Mouse (Mus musculus): ENCODE data around the gene Srek1ip1. TPM values are rescaled to one million over a fixed set of nuclear protein-coding genes. Genes with fewer than 3 reads are reported as not detected.

The Srek1ip1 gene
- 23.7 and 26.5 TPM in 2 replicates for polyA plus RNA-seq (2015; fragmentation: Nextera tagmentation; extraction: Ambion mirVana)

DNA sequence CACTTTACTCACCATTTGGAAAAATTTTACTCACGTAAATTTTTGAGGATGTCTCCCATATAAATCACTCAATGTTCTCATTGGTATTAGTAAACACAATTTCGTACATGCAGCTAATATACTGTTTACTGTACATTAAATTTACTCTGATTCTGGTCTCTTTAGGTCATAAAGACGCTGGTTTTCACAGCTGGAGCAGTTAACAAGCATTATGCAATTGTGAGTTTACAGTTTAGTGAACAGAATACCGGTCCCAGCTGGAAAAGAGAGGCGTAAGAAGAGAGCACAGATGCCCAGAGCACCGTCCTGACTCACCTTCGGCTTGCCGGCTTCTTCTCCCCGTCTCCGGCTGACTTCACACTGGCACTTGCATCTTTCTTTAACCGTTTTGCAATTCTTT lies at the start of gene Srek1ip1:
TSS of gene Srek1ip1 (plus strand) at position 301 of the 400 bp plus-strand sequence.
- no peak within 1 kb of the TSS for H3K27ac ChIP-seq (ENCODE audit: low read length)
- no peaks in the 10 kb centered on the region for H3K9me3 ChIP-seq (ENCODE audit: low read length)
- H3K4me2 ChIP-seq (replicated peaks; ENCODE audit: low read depth, low read length): no peak within 1 kb of the TSS

DNA sequence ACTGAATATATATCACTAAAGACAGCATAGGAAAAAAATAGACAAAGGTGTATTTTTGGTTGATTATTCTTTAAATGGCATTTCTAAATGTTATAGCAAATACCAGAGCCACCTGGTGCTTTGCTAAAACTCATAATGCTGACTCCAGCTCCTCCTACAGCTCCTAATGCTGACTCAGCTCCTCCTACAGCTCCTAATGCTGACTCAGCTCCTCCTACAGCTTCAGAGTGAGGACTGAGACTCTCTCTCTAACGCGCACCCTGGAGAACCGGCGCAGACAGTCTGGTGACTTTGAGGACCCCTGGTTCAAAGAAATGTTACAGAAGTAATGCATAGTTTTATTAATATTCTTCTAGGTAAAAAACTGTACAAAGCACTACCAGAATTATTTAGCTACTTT lies 49.4 kb upstream of the Srek1ip1 start:
- Histone ChIP-seq H3K36me3 (ENCODE audit: insufficient read depth, low read length) (no peaks in the 10 kb centered on the region), H3K9ac (replicated peaks; ENCODE audit: low read length) (no peak overlapping the region), H3K4me2 (replicated peaks; ENCODE audit: low read depth, low read length) (no peak overlapping the region), H3K4me1 (ENCODE audit: insufficient read depth, low read length) (no peaks in the 10 kb centered on the region), H3K27ac (ENCODE audit: low read length) (no peak overlapping the region), H3K9me3 (ENCODE audit: low read length) (no peaks in the 10 kb centered on the region), H3K4me3 (ENCODE audit: low read length) (no peak overlapping the region), H3K27me3 (ENCODE audit: insufficient read depth, low read length) (no peaks in the 10 kb centered on the region)
- ATAC-seq (ENCODE audit: low FRiP score, low TSS enrichment): no peak; the same call in 1 of the 2 replicates
- 92% methylated on average over 4 of the region's 4 CpGs for WGBS

More for the DNA sequence above, at the start of gene Srek1ip1:
- Histone ChIP-seq H3K4me3 (ENCODE audit: low read length) (no peak within 1 kb of the TSS), H3K27me3 (ENCODE audit: insufficient read depth, low read length) (no peaks in the 10 kb centered on the region), H3K36me3 (ENCODE audit: insufficient read depth, low read length) (0 out of 2 replicates have a peak, but pooled peaks cover 4% of the 10 kb centered on the region), H3K9ac (replicated peaks; ENCODE audit: low read length) (no peak within 1 kb of the TSS), H3K4me1 (ENCODE audit: insufficient read depth, low read length) (no peaks in the 10 kb centered on the region)
- WGBS: 89% methylated on average over 11 of the region's 11 CpGs
- no peak for ATAC-seq (ENCODE audit: low FRiP score, low TSS enrichment)

DNA sequence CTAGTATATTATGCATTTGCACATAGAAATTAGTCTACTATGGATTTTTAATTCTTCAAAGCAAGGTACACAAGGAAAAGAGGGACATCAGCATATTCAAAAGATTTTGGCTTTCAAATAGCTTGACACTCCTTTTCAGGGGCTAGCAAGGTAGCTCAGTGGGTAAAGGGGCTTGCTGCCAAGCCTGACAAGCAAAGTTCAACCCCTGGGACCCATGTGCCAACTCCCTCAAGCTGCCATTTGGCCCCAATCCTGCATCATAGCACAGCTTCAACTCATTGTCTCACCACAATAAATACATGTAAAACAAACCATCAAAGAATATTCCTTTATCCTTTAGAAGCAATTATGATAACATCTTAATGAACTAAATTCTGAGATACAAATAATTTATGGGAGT lies 45.3 kb upstream of the Srek1ip1 start:
- Histone ChIP-seq H3K27ac (ENCODE audit: low read length) (no peak overlapping the region), H3K4me3 (ENCODE audit: low read length) (no peak overlapping the region), H3K4me2 (replicated peaks; ENCODE audit: low read depth, low read length) (no peak overlapping the region), H3K4me1 (ENCODE audit: insufficient read depth, low read length) (no peaks in the 10 kb centered on the region), H3K27me3 (ENCODE audit: insufficient read depth, low read length) (no peaks in the 10 kb centered on the region), H3K36me3 (ENCODE audit: insufficient read depth, low read length) (no peaks in the 10 kb centered on the region), H3K9ac (replicated peaks; ENCODE audit: low read length) (no peak overlapping the region), H3K9me3 (ENCODE audit: low read length) (no peaks in the 10 kb centered on the region)
- no peak for ATAC-seq (ENCODE audit: low FRiP score, low TSS enrichment)

DNA sequence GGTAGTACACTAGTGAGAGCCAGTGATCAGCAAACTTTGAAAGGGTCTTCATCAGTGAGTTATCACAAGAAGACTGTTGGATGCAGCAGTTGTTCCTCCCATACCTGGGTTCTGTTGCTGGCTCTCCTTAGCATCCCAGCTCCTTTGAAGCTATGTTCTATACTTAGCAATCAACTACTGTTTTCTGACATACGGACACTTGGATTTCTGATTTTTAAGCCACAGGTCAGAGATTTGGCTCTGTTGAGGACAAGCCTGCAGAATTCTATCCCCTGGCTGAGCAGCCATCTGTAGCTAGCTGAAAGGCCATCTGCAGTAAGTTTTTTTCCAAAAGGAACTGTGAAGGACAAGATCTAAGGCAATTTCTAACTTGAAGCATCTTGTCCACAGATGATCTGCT lies 32.9 kb upstream of the Srek1ip1 start:
- Histone ChIP-seq H3K9me3 (ENCODE audit: low read length) (no peaks in the 10 kb centered on the region), H3K27me3 (ENCODE audit: insufficient read depth, low read length) (no peaks in the 10 kb centered on the region), H3K4me2 (replicated peaks; ENCODE audit: low read depth, low read length) (no peak overlapping the region), H3K9ac (replicated peaks; ENCODE audit: low read length) (no peak overlapping the region), H3K36me3 (ENCODE audit: insufficient read depth, low read length) (no peaks in the 10 kb centered on the region), H3K4me1 (ENCODE audit: insufficient read depth, low read length) (no peaks in the 10 kb centered on the region), H3K4me3 (ENCODE audit: low read length) (no peak overlapping the region), H3K27ac (ENCODE audit: low read length) (no peak overlapping the region)
- WGBS: 94% methylated on average over 1 of the region's 1 CpGs
- ATAC-seq (ENCODE audit: low FRiP score, low TSS enrichment): no peak

DNA sequence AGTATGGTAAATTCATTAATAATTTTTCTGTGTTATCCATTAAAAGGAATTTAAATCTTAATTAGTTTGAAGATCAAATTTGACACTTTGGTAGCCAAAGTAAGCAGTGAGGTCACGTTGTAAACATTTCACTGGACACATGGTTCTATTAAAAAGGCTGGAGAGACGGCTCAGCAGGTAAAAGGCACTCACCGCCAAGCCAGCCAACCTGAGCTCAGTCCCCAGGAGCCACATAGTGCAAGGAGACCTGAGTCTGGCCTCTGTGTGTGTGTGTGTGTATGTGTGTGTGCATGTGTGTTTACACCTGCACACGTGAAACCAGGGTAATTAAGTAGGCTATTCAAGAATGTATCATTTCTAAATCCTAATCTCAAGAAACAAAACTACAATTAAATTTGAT lies 29.9 kb upstream of the Srek1ip1 start:
- Histone ChIP-seq H3K36me3 (ENCODE audit: insufficient read depth, low read length) (no peaks in the 10 kb centered on the region), H3K4me1 (ENCODE audit: insufficient read depth, low read length) (no peaks in the 10 kb centered on the region), H3K9me3 (ENCODE audit: low read length) (no peaks in the 10 kb centered on the region), H3K4me3 (ENCODE audit: low read length) (no peak overlapping the region), H3K27ac (ENCODE audit: low read length) (no peak overlapping the region), H3K4me2 (replicated peaks; ENCODE audit: low read depth, low read length) (no peak overlapping the region), H3K27me3 (ENCODE audit: insufficient read depth, low read length) (no peaks in the 10 kb centered on the region), H3K9ac (replicated peaks; ENCODE audit: low read length) (no peak overlapping the region)
- 90% methylated on average over 4 of the region's 4 CpGs for WGBS
- ATAC-seq (ENCODE audit: low FRiP score, low TSS enrichment): no peak

DNA sequence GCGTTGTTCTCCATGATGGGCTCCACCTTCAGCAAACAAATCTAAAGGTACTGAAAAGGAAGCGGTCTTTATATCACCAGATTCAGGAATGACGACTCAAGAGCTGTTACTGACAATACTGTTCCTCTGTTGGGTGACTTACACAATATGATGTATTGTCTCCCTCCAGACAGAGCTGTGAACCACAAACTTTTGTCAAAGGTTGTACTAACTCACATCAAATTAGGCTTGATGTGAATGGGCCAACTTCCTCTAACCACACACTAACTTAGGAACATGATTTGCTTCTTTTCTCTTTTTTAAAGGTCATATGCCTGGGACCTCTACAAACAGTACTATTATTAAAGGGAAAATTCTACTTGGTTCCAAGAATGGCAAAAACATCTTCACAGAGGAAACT lies 29.1 kb upstream of the Srek1ip1 start:
- Histone ChIP-seq H3K27ac (ENCODE audit: low read length) (no peak overlapping the region), H3K9me3 (ENCODE audit: low read length) (no peaks in the 10 kb centered on the region), H3K27me3 (ENCODE audit: insufficient read depth, low read length) (no peaks in the 10 kb centered on the region), H3K4me2 (replicated peaks; ENCODE audit: low read depth, low read length) (no peak overlapping the region), H3K9ac (replicated peaks; ENCODE audit: low read length) (no peak overlapping the region), H3K4me1 (ENCODE audit: insufficient read depth, low read length) (no peaks in the 10 kb centered on the region), H3K4me3 (ENCODE audit: low read length) (no peak overlapping the region), H3K36me3 (ENCODE audit: insufficient read depth, low read length) (no peaks in the 10 kb centered on the region)
- ATAC-seq (ENCODE audit: low FRiP score, low TSS enrichment): no peak
- WGBS: 74% methylated on average over 3 of the region's 3 CpGs

DNA sequence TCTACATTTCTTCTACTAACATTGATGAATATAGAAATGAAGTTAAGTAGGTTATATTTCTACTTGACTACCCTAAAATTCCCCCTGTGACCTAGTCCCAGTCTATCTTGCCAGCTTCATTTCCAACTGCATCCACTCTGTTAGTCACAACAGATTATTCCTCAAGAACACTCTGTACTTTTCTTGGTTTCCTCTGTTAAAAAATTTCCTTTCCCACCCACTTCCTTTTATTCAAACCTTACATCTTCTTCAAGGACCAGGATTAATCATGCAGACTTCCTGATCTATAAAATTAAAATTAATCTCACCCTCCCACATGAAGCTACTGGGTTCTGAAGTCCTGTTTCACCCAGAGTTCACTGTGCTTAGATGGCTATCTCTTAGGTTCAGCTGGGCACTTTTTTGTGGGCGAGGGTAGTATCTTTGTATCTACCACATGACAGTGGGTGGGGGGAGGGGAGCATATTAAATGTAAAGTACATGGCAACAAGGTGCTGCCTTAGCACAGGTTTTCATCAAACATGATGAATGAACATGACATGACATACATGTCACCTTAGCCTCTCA lies 13.1 kb upstream of the Srek1ip1 start:
- H3K4me2 ChIP-seq (replicated peaks; ENCODE audit: low read depth, low read length): no peak overlapping the region
- no peaks in the 10 kb centered on the region for H3K27me3 ChIP-seq (ENCODE audit: insufficient read depth, low read length)
- no peaks in the 10 kb centered on the region for H3K4me1 ChIP-seq (ENCODE audit: insufficient read depth, low read length)
- H3K27ac ChIP-seq (ENCODE audit: low read length): no peak overlapping the region
- H3K9me3 ChIP-seq (ENCODE audit: low read length): peaks cover 5% of the 10 kb centered on the region
- no peak overlapping the region for H3K9ac ChIP-seq (replicated peaks; ENCODE audit: low read length)
- H3K4me3 ChIP-seq (ENCODE audit: low read length): no peak overlapping the region
- ATAC-seq (ENCODE audit: low FRiP score, low TSS enrichment): no peak
- H3K36me3 ChIP-seq (ENCODE audit: insufficient read depth, low read length): peaks cover 19% of the 10 kb centered on the region
- WGBS: 52% methylated on average over 1 of the region's 1 CpGs

DNA sequence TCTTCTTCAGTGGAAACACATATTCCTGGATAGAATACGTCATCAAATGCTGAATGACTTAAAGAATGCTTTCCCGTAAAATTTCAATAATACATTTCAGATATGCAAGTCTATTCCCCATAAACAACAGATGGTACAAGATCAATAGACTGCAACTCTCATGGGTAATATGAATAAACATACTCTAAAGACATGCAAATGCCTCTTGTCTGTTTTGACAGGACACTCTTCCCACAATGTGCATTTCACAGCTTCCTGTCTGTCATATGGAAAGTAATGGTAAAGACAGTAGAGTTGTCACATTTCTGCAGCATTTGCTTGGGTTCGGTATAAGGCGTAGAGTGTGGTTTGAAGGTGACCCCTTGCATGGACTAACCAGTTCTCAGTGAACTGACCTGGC lies 5.0 kb upstream of the Srek1ip1 start:
- no peak overlapping the region for H3K27ac ChIP-seq (ENCODE audit: low read length)
- WGBS: 97% methylated on average over 4 of the region's 4 CpGs
- H3K4me2 ChIP-seq (replicated peaks; ENCODE audit: low read depth, low read length): no peak overlapping the region
- peaks cover 23% of the 10 kb centered on the region for H3K36me3 ChIP-seq (ENCODE audit: insufficient read depth, low read length)
- peaks cover 4% of the 10 kb centered on the region for H3K9me3 ChIP-seq (ENCODE audit: low read length)
- no peak for ATAC-seq (ENCODE audit: low FRiP score, low TSS enrichment)
- H3K9ac ChIP-seq (replicated peaks; ENCODE audit: low read length): no peak overlapping the region
- no peaks in the 10 kb centered on the region for H3K4me1 ChIP-seq (ENCODE audit: insufficient read depth, low read length)
- H3K4me3 ChIP-seq (ENCODE audit: low read length): no peak overlapping the region
- no peaks in the 10 kb centered on the region for H3K27me3 ChIP-seq (ENCODE audit: insufficient read depth, low read length)

DNA sequence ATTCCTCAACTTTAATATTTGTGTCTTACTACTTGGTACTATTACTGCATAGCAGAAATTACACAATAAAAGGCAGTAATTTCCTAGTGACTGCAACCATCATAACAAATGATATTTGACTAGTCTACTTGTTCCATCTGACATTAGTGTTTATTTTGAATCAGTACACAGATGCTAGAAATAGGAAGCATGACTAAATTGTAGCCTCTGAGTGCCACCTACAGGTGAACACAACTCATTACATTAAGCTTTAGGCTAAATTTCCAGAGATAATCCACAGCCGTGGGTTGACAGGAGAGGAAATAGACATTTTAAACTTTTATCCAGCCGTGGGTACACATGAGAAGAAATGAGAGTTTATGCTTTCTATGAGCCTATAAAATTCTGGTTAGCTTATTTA lies 2.6 kb upstream of the Srek1ip1 start:
- no peaks in the 10 kb centered on the region for H3K27me3 ChIP-seq (ENCODE audit: insufficient read depth, low read length)
- no peak overlapping the region for H3K27ac ChIP-seq (ENCODE audit: low read length)
- no peaks in the 10 kb centered on the region for H3K9me3 ChIP-seq (ENCODE audit: low read length)
- no peak for ATAC-seq (ENCODE audit: low FRiP score, low TSS enrichment)
- H3K4me2 ChIP-seq (replicated peaks; ENCODE audit: low read depth, low read length): no peak overlapping the region
- WGBS: 13% methylated on average over 2 of the region's 2 CpGs
- H3K36me3 ChIP-seq (ENCODE audit: insufficient read depth, low read length): 0 out of 2 replicates have a peak, but pooled peaks cover 4% of the 10 kb centered on the region
- no peaks in the 10 kb centered on the region for H3K4me1 ChIP-seq (ENCODE audit: insufficient read depth, low read length)
- no peak overlapping the region for H3K9ac ChIP-seq (replicated peaks; ENCODE audit: low read length)
- no peak overlapping the region for H3K4me3 ChIP-seq (ENCODE audit: low read length)

DNA sequence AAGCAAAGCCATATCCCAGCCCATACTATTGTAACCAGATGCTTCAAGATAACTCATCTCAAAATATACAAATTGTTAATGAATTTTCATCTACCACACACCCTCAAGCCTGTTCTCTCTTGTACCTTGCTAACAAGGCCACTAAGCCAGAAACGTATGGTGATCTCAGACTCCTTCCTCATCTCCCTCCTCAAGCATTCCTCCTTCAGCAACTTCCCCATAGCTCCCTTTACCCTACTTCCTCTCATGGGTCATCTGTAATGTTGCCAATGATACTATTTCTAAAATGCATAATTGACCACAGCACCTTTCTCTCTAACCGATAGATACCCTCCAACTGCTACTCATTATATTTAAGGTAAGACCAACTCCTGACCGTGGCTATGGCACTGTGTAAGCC lies 2.1 kb downstream of the Srek1ip1 start:
- no peak for ATAC-seq (ENCODE audit: low FRiP score, low TSS enrichment)
- no peaks in the 10 kb centered on the region for H3K9me3 ChIP-seq (ENCODE audit: low read length)
- no peaks in the 10 kb centered on the region for H3K27me3 ChIP-seq (ENCODE audit: insufficient read depth, low read length)
- no peak overlapping the region for H3K4me3 ChIP-seq (ENCODE audit: low read length)
- no peak overlapping the region for H3K4me2 ChIP-seq (replicated peaks; ENCODE audit: low read depth, low read length)
- 82% methylated on average over 3 of the region's 3 CpGs for WGBS
- H3K36me3 ChIP-seq (ENCODE audit: insufficient read depth, low read length): no peaks in the 10 kb centered on the region
- H3K27ac ChIP-seq (ENCODE audit: low read length): no peak overlapping the region
- no peak overlapping the region for H3K9ac ChIP-seq (replicated peaks; ENCODE audit: low read length)
- H3K4me1 ChIP-seq (ENCODE audit: insufficient read depth, low read length): no peaks in the 10 kb centered on the region

All from kidney, embryonic 16.5 days (tissue).